Mouse (Mus musculus): Measurements from ENCODE around the gene Trim33. TPM values are rescaled to one million over a fixed set of nuclear protein-coding genes. Genes with fewer than 3 reads are reported as not detected.

Trim33 gene
- polyA plus RNA-seq (2014; fragmentation: Illumina TruSeq; extraction: RNeasy Lipid Tissue Mini Kit (QIAGEN cat#74804); ENCODE audit: low read depth, low replicate concordance): 106 TPM

DNA sequence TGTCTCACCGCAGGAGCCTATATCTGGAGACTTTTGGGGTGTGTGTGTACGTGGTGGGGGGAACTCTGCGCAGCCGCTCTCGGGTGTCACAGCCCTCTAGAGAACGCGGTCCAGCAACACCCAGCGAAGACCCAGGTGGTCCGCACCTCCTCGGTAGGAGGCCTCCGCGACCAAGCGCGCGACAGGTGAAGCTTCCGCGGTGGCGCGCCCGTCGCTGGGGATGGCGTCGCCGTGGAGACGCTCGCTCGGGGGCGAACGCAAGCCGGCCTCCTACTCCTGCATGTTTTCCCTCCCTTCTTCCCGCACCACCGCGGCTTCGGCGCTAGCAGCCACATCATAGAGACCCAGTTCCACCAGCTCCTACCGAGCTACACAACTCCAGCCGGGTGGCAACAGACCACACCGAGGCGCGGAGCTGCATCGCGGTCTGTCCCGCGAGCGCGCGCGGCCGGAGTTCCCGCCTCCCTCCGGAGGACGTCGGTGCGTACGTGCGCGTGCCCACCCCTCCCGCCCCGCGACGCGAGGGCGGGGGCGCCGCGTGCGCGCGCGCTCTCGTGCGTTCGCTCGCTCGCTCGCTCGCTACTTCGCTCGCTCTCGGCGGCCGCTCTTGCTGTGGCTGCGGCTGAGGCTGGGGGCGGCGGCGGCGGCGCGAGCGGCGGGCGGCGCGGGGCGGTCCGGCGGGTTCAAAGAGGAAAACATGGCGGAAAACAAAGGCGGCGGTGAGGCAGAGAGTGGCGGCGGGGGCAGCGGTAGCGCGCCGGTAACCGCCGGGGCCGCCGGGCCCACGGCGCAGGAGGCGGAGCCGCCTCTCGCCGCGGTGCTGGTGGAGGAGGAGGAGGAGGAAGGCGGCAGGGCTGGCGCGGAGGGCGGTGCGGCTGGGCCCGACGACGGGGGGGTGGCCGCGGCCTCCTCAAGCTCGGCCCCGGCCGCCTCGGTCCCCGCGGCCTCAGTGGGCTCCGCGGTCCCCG lies at the start of gene Trim33:
Gene Trim33, plus strand, starts transcription at position 112 of the 968 bp plus-strand sequence.

Other genes with a start within 250 kb of the Trim33 start
- 126 TPM for gene Nras, start 221.0 kb upstream of the Trim33 start, polyA plus RNA-seq (2014; fragmentation: Illumina TruSeq; extraction: RNeasy Lipid Tissue Mini Kit (QIAGEN cat#74804); ENCODE audit: low read depth, low replicate concordance)
- 1.5 TPM for gene Ampd1, start 205.3 kb upstream of the Trim33 start, polyA plus RNA-seq (2014; fragmentation: Illumina TruSeq; extraction: RNeasy Lipid Tissue Mini Kit (QIAGEN cat#74804); ENCODE audit: low read depth, low replicate concordance)
- gene Dennd2c, start 176.7 kb upstream of the Trim33 start, polyA plus RNA-seq (2014; fragmentation: Illumina TruSeq; extraction: RNeasy Lipid Tissue Mini Kit (QIAGEN cat#74804); ENCODE audit: low read depth, low replicate concordance): 3.5 TPM
- 258 TPM for gene Bcas2, start 107.6 kb upstream of the Trim33 start, polyA plus RNA-seq (2014; fragmentation: Illumina TruSeq; extraction: RNeasy Lipid Tissue Mini Kit (QIAGEN cat#74804); ENCODE audit: low read depth, low replicate concordance)

Data from testis, adult 10 weeks (tissue).